Comparison of ENCODE assay signal across 8 mouse cellular contexts in the genomic region with DNA sequence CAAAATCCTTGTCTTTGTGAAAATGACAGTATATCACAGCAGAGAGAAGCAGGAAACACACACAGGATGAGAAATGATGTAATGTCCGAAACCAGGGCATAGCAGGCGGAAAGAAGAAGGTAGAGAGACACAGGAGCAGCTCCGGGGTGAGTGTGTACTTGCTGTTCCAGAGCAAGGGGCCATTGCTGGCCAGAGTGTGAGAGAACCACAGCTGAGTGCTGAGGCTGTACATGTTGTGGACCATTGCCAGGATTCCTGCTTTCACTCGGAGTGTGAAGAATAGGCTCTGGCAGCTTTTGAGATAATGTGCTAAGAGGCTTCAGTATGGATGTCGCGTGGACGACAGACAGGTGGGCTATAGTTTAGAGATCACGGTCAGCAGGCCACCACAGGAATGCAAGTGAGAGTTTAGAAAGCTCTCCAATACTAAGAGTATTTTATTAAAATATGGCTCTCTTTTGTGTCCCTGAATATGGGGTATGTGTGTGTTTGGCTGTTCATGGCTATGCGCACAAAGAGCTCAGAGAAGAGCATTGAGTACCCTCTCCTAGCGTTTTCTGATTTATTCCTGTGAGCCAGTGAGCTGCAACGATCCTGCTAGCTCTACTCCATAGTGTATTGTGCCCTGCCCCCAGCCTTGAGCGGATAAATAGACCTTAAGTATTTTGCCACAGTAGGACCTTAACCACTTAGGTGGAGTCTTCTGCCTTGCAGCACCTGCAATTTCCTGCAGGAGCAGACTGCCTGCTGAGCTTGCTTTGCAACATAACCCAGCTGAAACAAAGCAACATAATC.
DNase-seq lines count a peak whose midpoint lies in the region; ATAC-seq lines count a peak whose summit lies in the region.

No protein-coding gene starts in this region.

- H3K4me3 ChIP-seq in hindbrain, embryonic 14.5 days (replicated peaks; ENCODE audit: low read length), result no peak overlapping the region
- no peak overlapping the region for H3K4me3 ChIP-seq in hindbrain, embryonic 11.5 days (ENCODE audit: low read depth, low read length)
- no peak overlapping the region for H3K4me3 ChIP-seq in intestine, embryonic 16.5 days (ENCODE audit: low read length)
- H3K4me3 ChIP-seq in liver, embryonic 11.5 days (ENCODE audit: low read depth, low read length), result no peak overlapping the region

- peak; percentile 51; the same call in 1 of the 2 replicates for ATAC-seq in hindbrain, embryonic 14.5 days (ENCODE audit: low FRiP score)
- ATAC-seq in hindbrain, embryonic 11.5 days (ENCODE audit: low FRiP score), result no peak
- ATAC-seq in intestine, embryonic 16.5 days, result peak; percentile 56; the same call in 1 of the 2 replicates
- ATAC-seq in liver, embryonic 11.5 days (replicated peaks; ENCODE audit: low FRiP score), result no peak

- no peaks in the 10 kb centered on the region for H3K9me3 ChIP-seq in hindbrain, embryonic 14.5 days (ENCODE audit: control insufficient read depth, low read length)
- no peaks in the 10 kb centered on the region for H3K9me3 ChIP-seq in hindbrain, embryonic 11.5 days (ENCODE audit: control insufficient read depth, low read length)
- no peaks in the 10 kb centered on the region for H3K9me3 ChIP-seq in intestine, embryonic 16.5 days (ENCODE audit: control insufficient read depth, low read length)
- no peaks in the 10 kb centered on the region for H3K9me3 ChIP-seq in liver, embryonic 11.5 days (ENCODE audit: control insufficient read depth, low read length)

- WGBS in hindbrain, embryonic 14.5 days, result 68% methylated on average over 12 of the region's 12 CpGs
- WGBS in hindbrain, embryonic 11.5 days, result 81% methylated on average over 12 of the region's 12 CpGs
- WGBS in intestine, embryonic 16.5 days, result 61% methylated on average over 12 of the region's 12 CpGs
- WGBS in liver, embryonic 11.5 days, result 65% methylated on average over 12 of the region's 12 CpGs

- H3K4me2 ChIP-seq in hindbrain, embryonic 14.5 days (replicated peaks), result no peak overlapping the region
- H3K4me2 ChIP-seq in hindbrain, embryonic 11.5 days (replicated peaks; ENCODE audit: low read depth, low read length), result no peak overlapping the region
- no peak overlapping the region for H3K4me2 ChIP-seq in intestine, embryonic 16.5 days (ENCODE audit: low read depth, low read length)
- no peak overlapping the region for H3K4me2 ChIP-seq in liver, embryonic 11.5 days

- DNase-seq in hindbrain, embryonic 14.5 days (ENCODE audit: low spot score), result peak; percentile 40
- no peak for DNase-seq in hindbrain, embryonic 11.5 days (ENCODE audit: low spot score)
- peak; percentile 55 for DNase-seq in ES-CJ7 (ENCODE audit: low read depth, low spot score)
- DNase-seq in cerebellum, postnatal 25 days, result peak; percentile 30 to 42
- no peak for DNase-seq in liver, embryonic 11.5 days (ENCODE audit: low spot score)
- no peak for DNase-seq in frontal cortex, postnatal 36 days (ENCODE audit: low spot score in 2 of 2)
- DNase-seq in kidney, adult 18-20 months, result no peak

- no peaks in the 10 kb centered on the region for H3K4me1 ChIP-seq in hindbrain, embryonic 14.5 days (replicated peaks; ENCODE audit: control insufficient read depth, insufficient read depth, low read length)
- H3K4me1 ChIP-seq in hindbrain, embryonic 11.5 days (replicated peaks; ENCODE audit: control insufficient read depth, insufficient read depth, low read length), result no peaks in the 10 kb centered on the region
- H3K4me1 ChIP-seq in intestine, embryonic 16.5 days (ENCODE audit: control insufficient read depth, insufficient read depth, low read length), result peaks cover 7% of the 10 kb centered on the region; the same call in 1 of the 2 replicates
- no peaks in the 10 kb centered on the region for H3K4me1 ChIP-seq in liver, embryonic 11.5 days (replicated peaks; ENCODE audit: control insufficient read depth, insufficient read depth, low read length)

- no peaks in the 10 kb centered on the region for H3K36me3 ChIP-seq in hindbrain, embryonic 14.5 days (replicated peaks; ENCODE audit: control insufficient read depth, insufficient read depth)
- H3K36me3 ChIP-seq in hindbrain, embryonic 11.5 days (ENCODE audit: control insufficient read depth, insufficient read depth, low read length), result no peaks in the 10 kb centered on the region
- H3K36me3 ChIP-seq in intestine, embryonic 16.5 days (ENCODE audit: control insufficient read depth, insufficient read depth, low read length), result no peaks in the 10 kb centered on the region
- no peaks in the 10 kb centered on the region for H3K36me3 ChIP-seq in liver, embryonic 11.5 days (ENCODE audit: control insufficient read depth, insufficient read depth, low read length)

- H3K9ac ChIP-seq in hindbrain, embryonic 14.5 days, result no peak overlapping the region
- no peak overlapping the region for H3K9ac ChIP-seq in hindbrain, embryonic 11.5 days (ENCODE audit: low read depth, low read length)
- H3K9ac ChIP-seq in intestine, embryonic 16.5 days (ENCODE audit: low read depth, low read length), result no peak overlapping the region
- H3K9ac ChIP-seq in liver, embryonic 11.5 days (ENCODE audit: low read depth, low read length), result no peak overlapping the region

- H3K27me3 ChIP-seq in hindbrain, embryonic 14.5 days (ENCODE audit: control insufficient read depth, insufficient read depth, low read length), result no peaks in the 10 kb centered on the region
- H3K27me3 ChIP-seq in hindbrain, embryonic 11.5 days (ENCODE audit: control insufficient read depth, insufficient read depth, low read length), result no peaks in the 10 kb centered on the region
- H3K27me3 ChIP-seq in intestine, embryonic 16.5 days (replicated peaks; ENCODE audit: control insufficient read depth, insufficient read depth, low read length), result no peaks in the 10 kb centered on the region
- H3K27me3 ChIP-seq in liver, embryonic 11.5 days (replicated peaks; ENCODE audit: control insufficient read depth, insufficient read depth, low read length), result no peaks in the 10 kb centered on the region

- no peak overlapping the region for H3K27ac ChIP-seq in hindbrain, embryonic 14.5 days
- H3K27ac ChIP-seq in hindbrain, embryonic 11.5 days (ENCODE audit: low read depth, low read length), result no peak overlapping the region
- peak overlapping the region; percentile 27; the same call in 1 of the 2 replicates for H3K27ac ChIP-seq in intestine, embryonic 16.5 days (ENCODE audit: low read length)
- no peak overlapping the region for H3K27ac ChIP-seq in liver, embryonic 11.5 days (ENCODE audit: low read depth, low read length)

Comparison
In these comparisons a context has a peak if more than half of its experiments do, and no peak if none do; other contexts are left out.
1. ATAC-seq: peak in hindbrain, embryonic 14.5 days (single experiment) and intestine, embryonic 16.5 days (single experiment); none in hindbrain, embryonic 11.5 days (single experiment) and liver, embryonic 11.5 days (single experiment).
2. DNase-seq: peak in hindbrain, embryonic 14.5 days (single experiment), ES-CJ7 (single experiment) and cerebellum, postnatal 25 days (2 of 2); none in hindbrain, embryonic 11.5 days (single experiment), liver, embryonic 11.5 days (single experiment), frontal cortex, postnatal 36 days (0 of 2) and kidney, adult 18-20 months (single experiment).